ENCODE assay signal across 26 mouse cellular contexts in the genomic region with DNA sequence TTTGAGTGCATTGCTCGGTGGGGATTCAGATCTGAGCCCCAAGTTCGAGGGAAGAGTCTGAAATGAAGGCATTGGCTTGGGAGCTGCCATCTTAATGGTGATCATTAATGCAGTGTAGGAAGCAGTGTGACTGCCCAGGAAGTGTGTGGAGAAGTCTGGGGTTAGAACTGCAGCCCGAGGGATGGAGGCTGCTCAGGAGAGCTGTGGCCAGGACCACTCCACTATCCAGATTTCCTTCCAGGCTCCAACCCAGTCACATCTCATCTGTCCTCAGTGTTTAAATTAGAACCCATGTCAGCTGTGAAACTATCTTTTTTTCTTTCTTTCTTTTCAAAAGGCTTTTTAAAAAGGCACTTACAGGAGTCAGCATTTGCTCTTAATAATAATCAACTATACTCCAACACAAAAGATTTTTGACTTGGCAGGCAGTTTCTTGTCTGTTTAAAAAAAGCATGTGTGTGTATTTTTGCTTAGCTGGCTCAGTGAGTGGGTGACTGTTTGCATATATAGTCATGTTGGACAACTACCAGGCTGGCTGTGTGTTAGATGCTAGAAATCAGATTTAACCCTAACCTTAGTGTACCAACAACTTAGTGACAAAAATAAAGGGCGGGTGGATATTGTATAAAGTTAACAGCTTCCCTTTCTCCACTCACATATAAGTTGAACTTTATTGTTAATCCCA. TPM values are rescaled to one million over a fixed set of nuclear protein-coding genes. Genes with fewer than 3 reads are reported as not detected.
A peak's percentile ranks its signal among the peaks of the same experiment; 100 is the strongest.
DNase-seq lines count a peak whose midpoint lies in the region; ATAC-seq and TF ChIP-seq lines count a peak whose summit lies in the region.
"Had no signal": no experiment of that assay in that cellular context is flagged by ENCODE, and none has a peak within 500 bp of the region (broad histone marks: within the 10 kb centered on the region; RNA-seq: fewer than 3 reads in every experiment).

No protein-coding gene starts in this region.

- H3K9ac ChIP-seq in forebrain, embryonic 16.5 days (replicated peaks; ENCODE audit: low read depth, low read length), result no peak overlapping the region
- H3K9ac ChIP-seq in forebrain, embryonic 14.5 days (ENCODE audit: low read length), result no peak overlapping the region
- H3K9ac ChIP-seq in lung, embryonic 16.5 days (ENCODE audit: low read length), result no peak overlapping the region
- no peak overlapping the region for H3K9ac ChIP-seq in stomach, embryonic 15.5 days
- H3K9ac ChIP-seq in midbrain, embryonic 13.5 days (replicated peaks), result no peak overlapping the region
- H3K9ac ChIP-seq: heart, embryonic 12.5 days; hindbrain, embryonic 13.5 days; liver, embryonic 14.5 days; neural tube, embryonic 12.5 days had no signal

- no peaks in the 10 kb centered on the region for H3K9me3 ChIP-seq in forebrain, embryonic 16.5 days (ENCODE audit: control insufficient read depth, low read length)
- no peaks in the 10 kb centered on the region for H3K9me3 ChIP-seq in forebrain, embryonic 14.5 days (replicated peaks; ENCODE audit: control insufficient read depth, low read length)
- H3K9me3 ChIP-seq in lung, embryonic 16.5 days (ENCODE audit: control insufficient read depth, low read length), result no peaks in the 10 kb centered on the region
- H3K9me3 ChIP-seq in stomach, embryonic 15.5 days, result no peaks in the 10 kb centered on the region
- H3K9me3 ChIP-seq in midbrain, embryonic 13.5 days, result no peaks in the 10 kb centered on the region
- H3K9me3 ChIP-seq: heart, embryonic 12.5 days; hindbrain, embryonic 13.5 days; neural tube, embryonic 12.5 days had no signal

- WGBS in forebrain, embryonic 16.5 days, result 80% methylated on average over 4 of the region's 4 CpGs
- WGBS in forebrain, embryonic 14.5 days, result 92% methylated on average over 4 of the region's 4 CpGs
- 51% methylated on average over 4 of the region's 4 CpGs for WGBS in lung, embryonic 16.5 days
- 70% methylated on average over 4 of the region's 4 CpGs for WGBS in stomach, embryonic 15.5 days
- WGBS in midbrain, embryonic 13.5 days, result 86% methylated on average over 4 of the region's 4 CpGs

- TF ChIP-seq CTCF in layer of hippocampus, adult 2 months (conservative IDR thresholded peaks at IDR 0.05), result no peak

- ATAC-seq in forebrain, embryonic 16.5 days, result no peak
- no peak for ATAC-seq in forebrain, embryonic 14.5 days
- peak; percentile 63 for ATAC-seq in lung, embryonic 16.5 days (ENCODE audit: low read depth)
- ATAC-seq in stomach, embryonic 15.5 days (ENCODE audit: insufficient read depth, low FRiP score, low read depth), result no peak
- no peak for ATAC-seq in midbrain, embryonic 13.5 days

- no peak overlapping the region for H3K4me3 ChIP-seq in forebrain, embryonic 16.5 days (replicated peaks; ENCODE audit: low read length)
- no peak overlapping the region for H3K4me3 ChIP-seq in forebrain, embryonic 14.5 days (ENCODE audit: low read depth, low read length)
- no peak overlapping the region for H3K4me3 ChIP-seq in lung, embryonic 16.5 days (ENCODE audit: low read length)
- H3K4me3 ChIP-seq in stomach, embryonic 15.5 days (replicated peaks), result no peak overlapping the region
- no peak overlapping the region for H3K4me3 ChIP-seq in midbrain, embryonic 13.5 days (replicated peaks)
- H3K4me3 ChIP-seq in layer of hippocampus, adult 2 months, result no peak overlapping the region
- H3K4me3 ChIP-seq: heart, adult 2 months; heart, embryonic 12.5 days; hindbrain, embryonic 13.5 days; myocyte; neural tube, embryonic 12.5 days had no signal

- H3K27me3 ChIP-seq in forebrain, embryonic 16.5 days (replicated peaks; ENCODE audit: control insufficient read depth, insufficient read depth, low read length), result no peaks in the 10 kb centered on the region
- H3K27me3 ChIP-seq in forebrain, embryonic 14.5 days (replicated peaks; ENCODE audit: control insufficient read depth, insufficient read depth, low read length), result no peaks in the 10 kb centered on the region
- no peaks in the 10 kb centered on the region for H3K27me3 ChIP-seq in lung, embryonic 16.5 days (ENCODE audit: control insufficient read depth, insufficient read depth, low read depth, low read length)
- no peaks in the 10 kb centered on the region for H3K27me3 ChIP-seq in stomach, embryonic 15.5 days (replicated peaks)
- no peaks in the 10 kb centered on the region for H3K27me3 ChIP-seq in midbrain, embryonic 13.5 days
- H3K27me3 ChIP-seq: heart, embryonic 12.5 days; hindbrain, embryonic 13.5 days; neural tube, embryonic 12.5 days had no signal

- H3K4me1 ChIP-seq in forebrain, embryonic 16.5 days (replicated peaks; ENCODE audit: control insufficient read depth, insufficient read depth, low read length), result peaks cover 17% of the 10 kb centered on the region
- peaks cover 10% of the 10 kb centered on the region for H3K4me1 ChIP-seq in forebrain, embryonic 14.5 days (ENCODE audit: control insufficient read depth, insufficient read depth, low read length)
- H3K4me1 ChIP-seq in lung, embryonic 16.5 days (replicated peaks; ENCODE audit: control insufficient read depth, insufficient read depth, low read length), result peaks cover 39% of the 10 kb centered on the region
- H3K4me1 ChIP-seq in stomach, embryonic 15.5 days, result peaks cover 15% of the 10 kb centered on the region; the same call in 1 of the 2 replicates
- peaks cover 31% of the 10 kb centered on the region for H3K4me1 ChIP-seq in midbrain, embryonic 13.5 days (replicated peaks)

- no peaks in the 10 kb centered on the region for H3K36me3 ChIP-seq in forebrain, embryonic 16.5 days (ENCODE audit: control insufficient read depth, insufficient read depth)
- peaks cover 15% of the 10 kb centered on the region; the same call in 1 of the 2 replicates for H3K36me3 ChIP-seq in forebrain, embryonic 14.5 days (ENCODE audit: control insufficient read depth, insufficient read depth, low read length)
- H3K36me3 ChIP-seq in lung, embryonic 16.5 days (ENCODE audit: control insufficient read depth, insufficient read depth, low read length), result no peaks in the 10 kb centered on the region
- no peaks in the 10 kb centered on the region for H3K36me3 ChIP-seq in stomach, embryonic 15.5 days
- peaks cover 8% of the 10 kb centered on the region; the same call in 1 of the 2 replicates for H3K36me3 ChIP-seq in midbrain, embryonic 13.5 days

- H3K4me2 ChIP-seq in forebrain, embryonic 16.5 days (ENCODE audit: low read length), result no peak overlapping the region
- H3K4me2 ChIP-seq in forebrain, embryonic 14.5 days (ENCODE audit: low read length), result no peak overlapping the region
- H3K4me2 ChIP-seq in lung, embryonic 16.5 days (ENCODE audit: low read depth, low read length), result no peak overlapping the region
- no peak overlapping the region for H3K4me2 ChIP-seq in stomach, embryonic 15.5 days
- no peak overlapping the region for H3K4me2 ChIP-seq in midbrain, embryonic 13.5 days (replicated peaks)
- H3K4me2 ChIP-seq: heart, embryonic 12.5 days; hindbrain, embryonic 13.5 days; midbrain, embryonic 11.5 days; neural tube, embryonic 12.5 days had no signal

- no peak for DNase-seq in forebrain, embryonic 14.5 days (ENCODE audit: low spot score)
- no peak for DNase-seq in lung, adult 18-20 months
- peak; percentile 56 for DNase-seq in brain, adult 2 months (ENCODE audit: low read depth, low spot score)
- no peak for DNase-seq in layer of hippocampus, adult 2 months (ENCODE audit: low spot score in 2 of 2)
- DNase-seq: adrenal gland, postnatal 36 days; cerebellum, adult 2 months; cerebellum, postnatal 14 days; heart, adult 2 months; heart, postnatal 4 days; kidney, adult 2 months; kidney, postnatal 36 days; left cerebral cortex, postnatal 4 days; lung, postnatal 36 days; right cerebral cortex, postnatal 4 days; thymus, adult 2 months; thymus, postnatal 36 days had no signal

- peak overlapping the region; percentile 7; the same call in 1 of the 2 replicates for H3K27ac ChIP-seq in forebrain, embryonic 16.5 days (ENCODE audit: low read length)
- no peak overlapping the region for H3K27ac ChIP-seq in forebrain, embryonic 14.5 days (ENCODE audit: low read depth, low read length)
- H3K27ac ChIP-seq in lung, embryonic 16.5 days (ENCODE audit: low read length), result peak overlapping the region; percentile 93
- peak overlapping the region; percentile 66 for H3K27ac ChIP-seq in stomach, embryonic 15.5 days
- no peak overlapping the region for H3K27ac ChIP-seq in midbrain, embryonic 13.5 days
- H3K27ac ChIP-seq in layer of hippocampus, adult 2 months, result no peak overlapping the region
- H3K27ac ChIP-seq: heart, adult 2 months; liver, embryonic 14.5 days; neural tube, embryonic 12.5 days had no signal

RNA-seq across cellular contexts. Expression of gene Tsc22d1, which starts 48.8 kb away (rescaled TPM):
- polyA plus RNA-seq in forebrain, embryonic 16.5 days (2015; fragmentation: Nextera tagmentation; extraction: Ambion mirVana), result 749 and 886 TPM in 2 replicates
- polyA plus RNA-seq in forebrain, embryonic 14.5 days (2014; fragmentation: Nextera tagmentation; extraction: Ambion mirVana), result 854 and 922 TPM in 2 replicates
- polyA plus RNA-seq in lung, embryonic 16.5 days (2015; fragmentation: Nextera tagmentation; extraction: Ambion mirVana), result 737 and 792 TPM in 2 replicates
- 474 and 525 TPM in 2 replicates for polyA plus RNA-seq in stomach, embryonic 15.5 days (2015; fragmentation: Nextera tagmentation; extraction: Ambion mirVana)
- 644 and 657 TPM in 2 replicates for polyA plus RNA-seq in midbrain, embryonic 13.5 days (2015; fragmentation: Nextera tagmentation; extraction: Ambion mirVana)
- total RNA-seq in layer of hippocampus, adult 2 months (2021), result 100 to 1,000 TPM; 503 to 530 TPM

Comparison
In these comparisons a context has a peak if more than half of its experiments do, and no peak if none do; other contexts are left out.
1. H3K27ac ChIP-seq: peak in forebrain, embryonic 16.5 days (single experiment), lung, embryonic 16.5 days (single experiment) and stomach, embryonic 15.5 days (single experiment); none in forebrain, embryonic 14.5 days (single experiment), midbrain, embryonic 13.5 days (single experiment) and layer of hippocampus, adult 2 months (single experiment).